Mouse (Mus musculus): ENCODE data around the gene Zcchc9. TPM values are rescaled to one million over a fixed set of nuclear protein-coding genes. Genes with fewer than 3 reads are reported as not detected.
A peak's percentile ranks its signal among the peaks of the same experiment; 100 is the strongest.

The Zcchc9 gene
- total RNA-seq, 4 experiments from 2014 or later = 40.2 to 55.2 (median 52.1) TPM

DNA sequence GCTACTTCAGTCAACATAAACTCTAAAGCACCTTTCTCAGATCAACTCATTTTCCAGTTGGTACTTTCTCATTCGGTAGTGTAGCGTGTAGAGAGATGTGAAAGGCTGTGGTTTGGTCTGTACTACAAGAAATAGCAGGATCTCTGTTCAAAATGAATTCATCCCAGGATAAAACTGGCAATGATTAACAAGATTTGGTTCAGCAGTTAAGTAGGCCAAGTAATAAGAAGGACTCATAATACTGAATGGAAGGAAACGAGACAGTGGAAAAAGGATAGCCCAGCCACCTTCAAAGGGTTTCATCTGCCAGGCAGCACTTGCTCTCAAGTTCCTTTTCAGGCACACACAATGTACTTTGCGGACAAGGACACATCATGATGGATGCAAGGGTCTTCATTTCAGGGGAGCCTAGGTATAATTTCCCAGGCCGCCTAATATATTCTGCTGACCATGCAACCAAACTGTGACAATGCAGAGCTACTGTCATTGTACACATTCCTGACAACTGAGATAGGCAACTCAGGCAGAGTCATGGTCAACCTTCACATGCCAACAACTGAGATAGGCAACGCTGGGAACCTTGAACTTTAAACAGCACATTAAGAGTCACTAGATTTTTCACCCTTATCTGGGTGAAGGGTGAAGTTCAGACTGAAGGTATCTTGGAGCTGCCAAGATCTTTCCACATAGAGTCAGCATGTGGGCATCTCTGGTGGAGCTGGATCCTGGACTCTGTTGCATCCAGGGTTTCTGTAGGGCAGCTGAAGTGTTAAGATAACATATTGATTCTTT is 45.7 kb downstream of the Zcchc9 start:
- DNase-seq = peak; percentile 51

DNA sequence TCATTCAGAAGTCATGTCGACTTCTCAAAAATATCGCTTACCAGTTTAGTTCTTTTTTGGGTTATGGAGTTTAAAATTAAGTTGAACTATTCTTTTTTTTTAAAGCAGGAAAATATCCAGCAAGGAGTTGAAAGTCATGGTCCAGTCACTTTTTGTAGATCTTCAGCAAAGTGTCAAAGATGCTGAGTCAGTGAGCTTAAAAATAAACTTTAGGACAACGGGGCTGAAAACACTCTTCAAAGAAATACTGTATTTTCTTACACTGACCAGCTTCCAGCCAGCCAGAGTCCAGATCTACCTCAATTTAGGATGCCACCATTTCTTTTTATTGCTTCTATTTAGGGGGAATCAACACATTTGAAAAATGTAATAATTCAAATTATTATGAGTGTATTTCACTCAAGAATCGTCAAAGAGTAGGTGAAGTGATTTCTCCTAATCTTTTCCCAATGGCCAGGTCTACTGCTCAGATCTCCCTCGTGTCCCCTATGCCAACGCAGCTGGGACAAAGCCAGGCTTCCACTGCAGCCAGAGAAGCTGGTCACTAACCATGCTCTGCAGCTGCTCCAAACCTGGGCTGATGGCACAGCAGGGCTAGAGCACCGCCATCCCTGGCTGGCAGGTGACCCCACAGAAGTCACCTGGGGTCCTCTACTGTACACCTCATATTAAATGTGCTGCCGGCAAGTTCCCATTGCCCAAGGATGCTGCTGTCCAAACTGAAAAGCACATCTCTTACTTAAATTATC is 47.0 kb downstream of the Zcchc9 start:
- no peak for DNase-seq

DNA sequence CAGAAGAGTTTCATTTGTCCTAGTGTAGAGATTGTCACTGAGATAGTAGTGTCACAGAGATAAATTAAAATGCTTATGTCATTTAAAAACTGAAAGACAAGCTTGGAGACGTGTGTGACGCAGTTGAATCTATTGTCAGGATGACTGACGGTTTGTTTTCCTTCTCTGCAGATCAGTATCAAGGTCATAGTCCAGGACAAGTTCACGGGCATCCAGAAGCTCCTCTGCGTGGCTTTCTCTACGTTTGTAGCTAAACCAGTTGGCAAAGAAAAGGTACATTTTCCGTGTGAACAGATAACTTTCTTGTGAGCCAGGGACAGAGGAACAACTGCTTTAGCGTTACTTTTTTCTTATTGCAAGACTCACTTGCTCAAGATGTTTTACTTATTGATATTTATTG is 47.7 kb downstream of the Zcchc9 start:
- peak; percentile 15 for DNase-seq

DNA sequence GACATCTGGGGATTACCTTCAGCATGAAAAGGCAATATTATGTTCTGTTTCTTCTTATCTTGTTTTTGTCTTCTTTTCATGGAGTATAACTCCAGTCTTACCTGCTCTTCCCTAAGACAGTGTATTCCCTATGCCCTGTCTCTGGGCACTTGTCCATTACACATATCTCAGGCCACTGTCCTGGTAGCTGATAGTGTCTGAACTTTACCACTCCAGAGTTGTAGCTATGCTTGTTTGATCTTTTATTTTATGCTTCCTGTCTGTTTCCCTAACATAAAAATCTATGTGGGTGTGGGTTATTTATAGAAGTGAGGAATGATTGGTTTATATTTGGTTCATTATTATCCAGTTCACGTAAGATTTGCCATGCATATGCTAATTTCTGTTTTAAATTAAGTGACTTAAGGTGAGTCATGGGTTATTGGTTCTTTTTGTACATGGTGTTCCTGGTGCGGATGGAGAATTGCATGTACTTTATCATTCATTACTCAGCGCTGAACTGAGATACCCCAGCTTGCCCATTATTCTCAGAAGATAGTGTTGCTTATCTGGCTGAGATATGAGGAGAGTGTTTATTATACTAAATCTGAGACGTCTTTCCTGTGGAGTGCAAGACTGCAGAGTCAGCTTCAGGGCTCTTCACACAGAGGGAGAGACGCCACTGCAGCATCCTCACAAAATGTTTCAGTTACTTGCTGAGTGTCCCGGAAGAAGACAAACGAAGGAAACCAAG is 49.0 kb downstream of the Zcchc9 start:
- no peak for DNase-seq

DNA sequence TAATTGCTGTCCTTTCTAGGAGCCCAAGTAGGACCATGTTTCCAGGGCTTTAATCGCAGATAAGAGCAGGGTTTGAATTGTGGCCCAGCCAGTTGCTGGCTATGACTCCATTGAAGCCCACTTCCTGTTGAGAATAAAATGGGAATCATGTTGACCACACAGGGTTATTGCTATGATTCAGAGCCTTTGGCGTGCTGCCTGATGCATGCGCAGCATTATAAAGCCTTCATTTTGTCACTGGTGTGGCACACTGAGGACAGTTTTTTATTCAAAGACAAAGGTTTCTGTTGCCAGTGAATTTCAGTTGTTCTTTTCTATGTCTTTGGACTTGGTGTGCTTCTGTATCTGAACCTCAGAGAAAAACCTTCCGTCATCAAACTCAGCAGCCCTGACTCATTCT is 51.3 kb downstream of the Zcchc9 start:
- peak; percentile 22 for DNase-seq

DNA sequence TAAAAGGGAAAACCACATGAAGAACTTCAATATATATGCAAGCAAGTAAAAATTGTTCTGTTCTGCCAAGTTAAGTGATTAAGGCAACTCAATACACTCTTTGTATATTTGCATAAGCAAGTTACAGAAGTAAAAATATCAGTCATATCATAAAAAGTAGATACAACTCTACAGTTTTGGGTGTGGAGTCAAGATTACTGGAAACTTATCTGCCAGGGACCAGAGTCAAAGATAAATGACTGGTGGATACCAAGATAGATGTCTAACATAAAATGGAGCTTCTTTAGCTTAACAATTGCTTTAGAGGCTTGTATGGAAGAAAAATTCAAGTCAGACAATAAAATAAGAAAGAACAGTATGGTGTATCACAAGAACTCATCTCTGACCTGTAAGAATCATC is 52.7 kb downstream of the Zcchc9 start:
- DNase-seq = no peak

DNA sequence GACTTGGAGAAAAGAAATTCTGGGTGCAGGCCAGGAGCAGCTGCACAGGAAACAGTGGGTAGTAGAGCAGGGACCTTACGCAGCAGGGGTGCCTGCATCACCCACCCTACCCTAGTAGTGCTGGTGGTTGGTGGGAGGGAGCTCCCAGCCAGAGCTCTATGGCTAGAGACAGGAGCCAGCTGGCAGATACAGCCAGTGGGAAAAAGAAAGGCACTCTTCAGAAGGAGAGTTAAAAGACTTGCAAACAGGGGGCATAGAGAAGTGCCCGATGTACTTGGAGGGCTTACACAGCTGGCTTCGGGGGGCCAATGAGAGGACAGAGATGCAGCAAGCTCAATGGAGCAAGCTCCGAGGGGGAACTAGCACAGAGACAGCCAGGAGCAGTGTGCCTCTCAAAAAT is 53.8 kb downstream of the Zcchc9 start:
- no peak for DNase-seq

DNA sequence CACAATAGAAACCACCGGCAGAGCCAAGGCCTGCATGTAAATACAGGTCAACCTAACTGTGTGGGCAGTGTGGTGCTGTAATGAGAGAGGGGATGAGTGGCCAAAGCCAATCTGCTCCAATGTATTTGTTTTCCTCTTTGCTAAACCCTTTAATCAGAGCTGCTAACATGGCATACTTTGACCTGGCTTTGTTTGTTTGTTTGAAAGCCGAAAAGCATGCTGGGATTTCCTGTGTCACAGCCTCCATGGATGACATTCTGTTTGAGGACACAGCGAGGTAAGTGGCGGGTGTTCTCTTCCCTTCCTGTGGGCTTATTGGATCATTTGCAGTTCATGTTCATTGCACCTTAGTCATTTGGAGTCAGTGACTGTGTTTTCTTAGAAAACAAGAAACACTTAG is 57.5 kb downstream of the Zcchc9 start:
- DNase-seq = no peak

DNA sequence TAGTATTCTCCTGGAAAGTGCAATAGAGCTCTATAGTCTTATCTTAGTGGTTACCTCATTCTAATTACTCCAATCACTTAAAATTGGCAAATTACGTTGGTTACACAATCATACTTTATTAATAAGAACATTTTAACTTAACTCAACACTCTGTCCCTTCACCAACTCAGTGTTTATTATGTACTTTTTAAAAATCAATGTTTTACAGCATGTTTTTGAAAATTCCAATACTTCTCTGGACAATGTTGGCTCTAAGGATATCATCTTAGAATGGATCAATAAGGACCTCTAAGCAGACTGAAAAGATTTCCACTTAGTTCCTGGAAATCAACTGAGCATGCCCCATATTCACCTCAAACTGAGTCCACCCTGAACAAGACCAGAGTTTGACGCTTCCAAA is 59.1 kb downstream of the Zcchc9 start:
- DNase-seq = no peak

Small RNA genes lying within 50 kb of the gene (microRNA-seq; reads per million reads assigned to microRNA genes)
- gene Gm27656 = 0 reads per million in 2 experiments

Other genes with a start within 250 kb of the Zcchc9 start
- 10 to 100 TPM in 1 of 4 experiments, 1 to 10 TPM in 1, under 1 TPM in 2; 0.41 to 11.4 (median 2.7) TPM for gene Acot12, start 66.2 kb downstream of the Zcchc9 start, total RNA-seq (2022)
- not detected for gene Ckmt2, start 69.2 kb upstream of the Zcchc9 start, total RNA-seq (2022)

Data from adrenal gland, adult 8-10 months (tissue).